Mouse (Mus musculus): ENCODE data around the gene Glrx5. TPM values are rescaled to one million over a fixed set of nuclear protein-coding genes. Genes with fewer than 3 reads are reported as not detected.

Gene Glrx5
- total and polyA plus RNA-seq, 3 experiments = 97.4 to 320 (median 227) TPM

Other genes starting within 250 kb of the Glrx5 start
- gene Clmn, start 167.6 kb upstream of the Glrx5 start, total RNA-seq (2014; fragmentation: Nextera tagmentation) = not detected in 2 replicates
- gene Clmn, start 167.6 kb upstream of the Glrx5 start, total RNA-seq (2017) = 0.06 and 0.27 TPM in 2 replicates
- gene Clmn, start 167.6 kb upstream of the Glrx5 start, polyA plus RNA-seq (2012) = not detected in 2 replicates
- gene Syne3, start 22.9 kb upstream of the Glrx5 start, total RNA-seq (2014; fragmentation: Nextera tagmentation) = 24.8 and 27.9 TPM in 2 replicates
- gene Syne3, start 22.9 kb upstream of the Glrx5 start, total RNA-seq (2017) = 21.3 and 21.7 TPM in 2 replicates
- gene Syne3, start 22.9 kb upstream of the Glrx5 start, polyA plus RNA-seq (2012) = 29.7 and 31.1 TPM in 2 replicates
- not detected in 2 replicates for gene Tcl1b2, start 113.3 kb downstream of the Glrx5 start, total RNA-seq (2014; fragmentation: Nextera tagmentation)
- gene Tcl1b2, start 113.3 kb downstream of the Glrx5 start, total RNA-seq (2017) = not detected in 2 replicates
- gene Tcl1b2, start 113.3 kb downstream of the Glrx5 start, polyA plus RNA-seq (2012) = not detected in 2 replicates
- gene Tcl1b1, start 127.0 kb downstream of the Glrx5 start, total RNA-seq (2014; fragmentation: Nextera tagmentation) = not detected in 2 replicates
- not detected in 2 replicates for gene Tcl1b1, start 127.0 kb downstream of the Glrx5 start, total RNA-seq (2017)
- not detected in 2 replicates for gene Tcl1b1, start 127.0 kb downstream of the Glrx5 start, polyA plus RNA-seq (2012)
- gene Tcl1b5, start 143.7 kb downstream of the Glrx5 start, total RNA-seq (2014; fragmentation: Nextera tagmentation) = not detected in 2 replicates
- not detected in 2 replicates for gene Tcl1b5, start 143.7 kb downstream of the Glrx5 start, total RNA-seq (2017)
- gene Tcl1b5, start 143.7 kb downstream of the Glrx5 start, polyA plus RNA-seq (2012) = not detected in 2 replicates
- not detected in 2 replicates for gene Tcl1b3, start 158.4 kb downstream of the Glrx5 start, total RNA-seq (2014; fragmentation: Nextera tagmentation)
- 0.17 TPM in 1 of 2 replicates, not detected in the other for gene Tcl1b3, start 158.4 kb downstream of the Glrx5 start, total RNA-seq (2017)
- gene Tcl1b3, start 158.4 kb downstream of the Glrx5 start, polyA plus RNA-seq (2012) = not detected in 2 replicates
- not detected in 2 replicates for gene Tcl1b4, start 169.3 kb downstream of the Glrx5 start, total RNA-seq (2014; fragmentation: Nextera tagmentation)
- gene Tcl1b4, start 169.3 kb downstream of the Glrx5 start, total RNA-seq (2017) = 0.22 TPM in 1 of 2 replicates, not detected in the other
- not detected in 2 replicates for gene Tcl1b4, start 169.3 kb downstream of the Glrx5 start, polyA plus RNA-seq (2012)
- gene Tcl1, start 190.1 kb downstream of the Glrx5 start, total RNA-seq (2014; fragmentation: Nextera tagmentation) = not detected in 2 replicates
- gene Tcl1, start 190.1 kb downstream of the Glrx5 start, total RNA-seq (2017) = 0.29 and 0.49 TPM in 2 replicates
- gene Tcl1, start 190.1 kb downstream of the Glrx5 start, polyA plus RNA-seq (2012) = not detected in 2 replicates

All from G1E (cell line).